Mouse (Mus musculus) gastrocnemius, adult 8-10 months (tissue): ENCODE measurements around the gene Tmem233. TPM values are rescaled to one million over a fixed set of nuclear protein-coding genes. Genes with fewer than 3 reads are reported as not detected.

ENCODE experiments used
- DNase-seq, 2 experiments: peaks; one replicate each; pipeline ENCODE4 v3.0.0; 2022; ENCODE audit warnings: low spot score in 2 of 2
- total RNA-seq, 4 experiments: library from RNA; stranded (reverse); gene quantifications; 2 replicates each; pipeline ENCODE4 v1.2.4; 2022

The Tmem233 gene
- total RNA-seq, 4 experiments from 2014 or later: 165 to 183 (median 166) TPM

GRCm38 (mm10) chr5:116030566-116031189 lies 52.4 kb downstream of the Tmem233 start:
- DNase-seq: no peak

DNA sequence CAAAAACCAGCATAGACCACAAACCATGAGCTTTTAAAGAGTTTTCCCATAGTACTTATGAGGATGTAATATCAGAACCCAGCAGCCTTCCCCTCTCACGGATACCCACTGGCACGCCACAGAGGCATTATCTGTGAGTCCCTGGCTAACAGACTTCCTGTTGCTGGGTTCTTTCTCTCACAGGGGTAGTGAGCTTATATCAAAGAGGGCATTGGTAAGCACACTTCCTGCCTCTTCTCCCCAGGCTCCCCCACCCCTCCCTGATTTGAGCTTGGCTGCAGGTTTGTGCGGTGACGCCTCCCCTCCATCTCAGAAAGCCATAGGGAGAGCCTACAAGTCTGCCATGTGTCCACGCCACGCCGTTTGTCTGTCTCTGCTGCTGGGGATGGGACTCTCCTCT lies 54.0 kb downstream of the Tmem233 start:
- no peak for DNase-seq

- DNase-seq: no peak
Observed at GRCm38 (mm10) chr5:116026561-116026960, 56.5 kb downstream of the Tmem233 start.

- no peak for DNase-seq
Observed at GRCm38 (mm10) chr5:116026107-116026506, 56.9 kb downstream of the Tmem233 start.

DNA sequence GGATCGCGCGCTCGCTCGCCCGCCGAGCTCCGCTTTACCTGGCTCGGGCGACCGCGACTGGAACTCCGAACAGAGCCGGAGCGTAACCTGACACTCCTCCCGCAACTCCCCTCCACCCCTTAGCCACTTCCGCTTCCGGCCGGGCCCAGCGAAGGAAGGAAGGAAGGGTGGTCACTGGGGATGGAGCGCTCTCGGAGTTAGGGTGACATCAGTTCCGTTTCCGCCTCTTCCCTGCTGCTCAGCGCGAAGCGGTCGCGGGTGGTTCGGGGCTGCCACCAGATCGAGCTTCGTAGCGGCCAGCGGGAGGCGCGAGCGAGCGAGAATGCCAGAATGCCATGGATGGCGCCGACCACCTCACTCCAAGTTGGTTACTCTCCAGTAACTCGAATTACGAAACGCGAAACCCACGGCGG lies 58.7 kb downstream of the Tmem233 start, which contains the start of gene Prkab1:
TSS of gene Prkab1 (minus strand) at position 182 of the 413 bp plus-strand sequence.
- peak; percentile 83 to 91 for DNase-seq

DNA sequence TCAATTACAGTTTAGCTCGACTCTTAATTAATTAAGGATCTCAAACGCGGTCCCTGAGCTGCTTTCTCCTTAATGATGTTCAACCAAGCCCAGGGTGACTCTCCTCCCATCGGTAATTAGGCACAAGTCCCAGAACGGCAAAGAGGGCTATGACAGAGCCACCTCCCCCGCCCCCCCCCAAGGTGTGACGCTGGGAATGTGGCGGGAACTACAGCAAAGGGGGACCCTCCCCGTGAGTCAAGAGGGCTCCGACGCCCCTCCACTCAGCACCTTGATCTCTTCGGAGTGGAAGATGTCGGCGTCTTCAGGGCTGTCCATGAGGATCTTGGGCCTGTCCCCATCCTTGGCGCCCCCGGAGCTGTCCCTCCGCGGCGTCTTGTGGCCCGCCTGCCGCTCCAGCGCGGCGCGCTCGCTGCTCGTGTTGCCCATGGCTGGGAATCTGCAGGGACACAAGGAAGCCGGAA lies 59.2 kb downstream of the Tmem233 start:
- no peak for DNase-seq

DNA sequence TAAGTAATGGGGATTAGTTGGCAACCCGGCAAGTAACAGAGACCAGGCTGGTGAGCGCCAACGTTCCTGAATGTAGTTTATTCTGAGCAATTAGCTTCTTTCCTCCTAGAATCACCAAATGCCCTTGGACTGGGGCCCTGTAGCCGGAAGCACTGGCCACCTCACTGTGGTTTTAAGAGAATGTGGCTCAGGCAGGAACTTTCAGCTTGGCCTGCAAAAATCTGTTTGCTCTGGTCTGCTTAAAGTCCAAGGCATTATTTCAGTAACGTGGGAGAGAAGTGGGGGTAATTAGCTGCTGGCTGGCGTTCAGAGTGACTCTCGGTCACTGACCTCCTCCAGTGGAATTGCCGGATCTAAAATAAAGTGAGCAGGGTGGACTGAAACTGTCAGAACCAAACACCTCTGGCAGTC lies 59.8 kb downstream of the Tmem233 start:
- no peak for DNase-seq

DNA sequence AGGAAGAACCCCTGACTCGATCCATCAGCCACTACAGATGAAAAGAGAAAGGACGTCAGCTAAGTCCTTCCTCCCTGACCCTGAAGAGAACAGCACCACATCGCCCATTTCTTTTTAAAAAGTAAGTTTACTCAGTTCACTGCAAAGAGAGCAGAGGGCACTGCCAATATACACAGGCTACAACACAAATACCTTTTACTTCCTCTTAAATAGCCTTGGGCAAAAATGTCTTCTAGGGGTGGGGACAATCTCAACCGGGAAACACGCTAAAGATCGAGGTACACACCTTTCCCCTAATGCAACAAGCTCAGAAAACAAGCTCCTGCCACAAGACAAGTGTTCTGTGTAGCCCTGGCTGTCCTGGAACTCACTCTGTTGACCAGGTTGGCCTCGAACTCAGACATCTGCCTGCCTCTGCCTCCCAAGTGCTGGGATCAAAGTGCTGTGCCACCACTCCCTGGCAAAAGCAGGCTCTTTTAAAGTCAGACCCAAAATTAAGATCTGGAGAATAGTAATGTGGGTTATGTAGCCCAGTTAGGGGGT lies 60.3 kb downstream of the Tmem233 start:
- DNase-seq: no peak

GRCm38 (mm10) chr5:116022131-116022530 lies 60.9 kb downstream of the Tmem233 start:
- no peak for DNase-seq

DNA sequence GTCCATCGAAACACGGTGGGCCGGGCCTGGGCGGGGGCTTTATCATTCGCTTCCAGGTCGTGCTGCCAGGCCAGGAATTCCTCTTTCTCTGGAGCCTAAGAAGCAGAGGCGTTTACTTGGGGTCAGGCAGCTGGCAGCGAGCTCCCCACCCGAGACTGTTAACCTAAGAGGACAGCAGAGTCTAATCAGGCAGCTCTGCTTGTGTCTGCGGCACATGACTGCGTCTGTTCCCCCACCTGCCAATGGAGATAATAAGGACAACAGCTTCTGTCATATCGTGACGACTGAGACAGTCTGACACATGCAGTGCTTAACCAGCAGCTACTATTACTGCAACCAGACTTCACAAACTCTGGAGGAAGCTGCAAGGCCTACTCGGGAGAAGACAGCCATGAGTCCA lies 61.5 kb downstream of the Tmem233 start:
- DNase-seq: no peak

GRCm38 (mm10) chr5:116019371-116019770 lies 63.7 kb downstream of the Tmem233 start:
- DNase-seq: no peak

DNA sequence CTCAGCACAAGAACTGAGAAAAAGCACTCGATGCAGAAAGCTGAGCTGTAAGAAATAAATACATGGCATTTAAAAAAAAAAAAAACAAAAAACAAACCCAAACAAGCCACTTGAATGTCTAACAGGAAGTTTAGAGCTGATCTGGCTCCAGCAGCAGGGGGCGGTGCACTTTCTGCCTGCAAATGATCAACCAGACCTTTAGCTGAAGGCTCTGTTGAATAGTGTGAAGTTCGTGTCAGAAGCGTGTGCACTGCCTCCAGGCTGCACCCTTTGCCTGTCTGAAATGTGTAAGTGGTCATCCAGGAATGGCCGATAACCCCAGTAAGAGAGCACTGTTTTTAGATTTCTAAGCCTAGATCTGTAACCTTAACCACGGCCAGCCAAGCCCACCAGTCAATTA lies 64.3 kb downstream of the Tmem233 start:
- no peak for DNase-seq

DNA sequence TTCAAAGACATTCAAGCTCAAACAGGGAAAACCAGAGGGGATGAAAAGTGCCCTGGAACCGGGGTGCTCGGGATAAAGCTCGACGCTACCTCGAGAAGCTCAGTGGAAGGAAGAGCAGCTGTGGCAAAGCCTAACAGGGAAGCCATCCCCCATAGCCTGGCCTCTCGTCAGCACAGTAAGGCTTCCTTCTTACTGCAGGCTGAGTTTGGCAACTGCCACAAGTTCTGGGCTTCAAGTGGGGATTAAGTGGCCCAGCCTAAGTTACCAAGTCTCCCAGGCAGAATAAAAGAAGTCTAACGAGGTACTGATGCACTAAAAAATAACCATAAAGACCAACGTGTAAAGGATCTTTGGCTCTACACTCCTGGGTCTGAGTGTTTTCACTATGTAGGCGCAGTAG lies 64.8 kb downstream of the Tmem233 start:
- DNase-seq: no peak

GRCm38 (mm10) chr5:116017391-116017790 lies 65.7 kb downstream of the Tmem233 start:
- no peak for DNase-seq

DNA sequence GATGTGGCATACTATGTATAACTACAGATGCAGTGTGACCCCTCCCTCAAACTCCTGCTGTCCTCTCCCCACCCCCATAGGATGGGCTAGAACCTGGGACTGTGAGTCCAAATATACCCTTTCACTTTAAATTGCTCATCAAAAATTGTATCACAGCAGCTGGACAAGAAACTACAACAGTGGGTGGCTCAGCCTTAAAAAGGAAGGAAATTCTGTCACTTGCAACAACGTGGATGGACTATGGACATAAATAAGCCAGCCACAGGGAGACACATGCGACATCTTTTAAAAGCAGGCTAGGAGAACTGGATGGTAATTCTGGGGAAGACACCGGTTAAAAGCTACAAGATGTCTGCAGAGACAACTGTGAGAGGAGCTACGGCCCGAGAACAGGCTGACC lies 66.5 kb downstream of the Tmem233 start:
- DNase-seq: no peak

GRCm38 (mm10) chr5:116014237-116014636 lies 68.8 kb downstream of the Tmem233 start:
- no peak for DNase-seq

GRCm38 (mm10) chr5:116013821-116014220 lies 69.2 kb downstream of the Tmem233 start:
- no peak for DNase-seq

GRCm38 (mm10) chr5:116012503-116012902 lies 70.5 kb downstream of the Tmem233 start:
- DNase-seq: no peak

DNA sequence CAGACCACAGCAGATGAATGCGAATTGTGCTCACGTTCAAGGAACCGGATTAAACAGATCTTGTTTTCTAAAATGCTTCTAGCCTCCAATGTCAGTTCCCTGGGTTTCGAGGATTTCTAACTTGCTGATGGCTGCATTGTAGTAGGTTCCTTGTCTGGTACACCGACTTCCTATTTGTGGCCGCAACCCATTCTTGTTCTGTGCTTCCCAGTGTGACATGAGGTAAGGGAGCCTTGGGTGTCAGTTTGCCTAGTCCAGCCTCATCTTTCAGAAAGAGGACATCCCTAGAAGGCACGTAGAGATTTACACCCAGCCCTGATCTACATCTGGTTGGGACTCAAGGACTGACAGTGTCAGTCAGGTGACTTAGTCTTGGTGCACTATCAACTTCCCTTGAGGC lies 71.3 kb downstream of the Tmem233 start:
- DNase-seq: no peak

DNA sequence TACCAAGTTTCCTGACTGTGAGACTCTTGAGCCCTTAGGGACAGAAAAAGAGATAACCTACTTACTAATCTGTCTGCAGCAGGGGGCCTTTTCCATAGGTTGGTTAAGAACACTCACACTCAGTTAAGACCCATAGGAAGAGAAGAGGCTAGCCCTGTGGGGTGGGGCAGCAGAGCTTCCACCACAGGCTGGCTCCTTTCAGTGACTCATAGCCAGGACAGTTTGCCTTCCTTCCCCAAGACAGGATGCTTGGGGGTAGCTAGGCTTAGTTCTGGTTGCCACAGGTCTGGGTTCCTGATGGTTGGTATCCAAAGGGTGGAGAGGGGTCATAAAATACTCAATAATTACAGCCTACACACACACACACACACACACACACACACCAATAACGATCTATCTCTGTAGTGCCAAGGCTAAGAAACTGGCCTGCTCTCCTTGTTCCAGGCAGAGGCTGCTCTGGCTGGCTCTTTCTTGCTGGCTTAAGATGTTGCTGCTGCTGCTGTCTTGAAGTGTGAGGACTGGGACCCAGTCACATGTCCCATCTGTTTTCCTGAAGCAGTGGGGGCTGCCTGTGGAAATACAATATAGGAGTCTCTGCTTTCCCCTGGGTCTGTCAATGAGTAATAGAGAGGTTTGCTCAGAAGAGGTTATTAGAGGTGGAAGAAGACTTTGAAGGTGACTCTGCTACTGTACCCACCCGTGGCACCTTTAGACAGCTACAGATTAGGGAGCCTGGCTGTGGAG lies 73.0 kb downstream of the Tmem233 start:
- DNase-seq: no peak

DNA sequence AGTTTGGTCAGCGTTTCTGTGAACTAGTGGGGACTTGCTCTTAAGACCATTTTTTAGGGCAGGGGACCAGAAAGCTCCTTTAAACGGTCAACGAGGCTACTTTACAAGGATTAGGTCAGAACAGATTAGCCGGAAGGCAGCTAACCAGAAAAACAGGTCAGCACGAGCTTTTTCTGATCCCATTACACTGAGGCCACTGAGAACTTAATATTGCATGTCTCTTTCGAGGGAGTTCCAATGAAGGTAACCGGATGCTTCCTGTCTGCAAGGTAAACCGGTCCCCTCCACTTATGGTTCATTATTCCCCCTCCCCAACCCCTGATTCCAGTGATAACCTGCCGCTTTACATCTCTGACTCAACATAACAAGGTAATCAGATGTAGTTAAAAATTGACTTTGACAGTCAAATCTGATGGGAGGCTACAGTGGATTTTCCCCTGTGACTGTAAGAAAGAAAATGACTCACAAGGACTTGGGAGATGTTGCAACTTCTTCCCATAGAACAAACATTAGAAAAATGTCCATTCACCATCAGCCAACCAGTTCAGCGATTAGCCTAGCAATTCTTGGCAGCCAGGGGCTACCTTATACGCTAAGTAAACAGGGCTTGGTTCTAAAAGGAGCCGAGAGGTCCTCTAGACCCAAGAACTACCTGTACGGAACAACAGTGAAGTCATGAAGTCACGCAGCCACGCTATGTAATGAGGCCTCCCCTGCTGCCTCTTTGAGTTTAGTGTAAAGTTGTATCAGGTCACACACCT lies 73.8 kb downstream of the Tmem233 start:
- no peak for DNase-seq

- no peak for DNase-seq
Observed at GRCm38 (mm10) chr5:116007723-116008122, 75.3 kb downstream of the Tmem233 start.
